ENCODE assay signal across 8 mouse cellular contexts in the genomic region with DNA sequence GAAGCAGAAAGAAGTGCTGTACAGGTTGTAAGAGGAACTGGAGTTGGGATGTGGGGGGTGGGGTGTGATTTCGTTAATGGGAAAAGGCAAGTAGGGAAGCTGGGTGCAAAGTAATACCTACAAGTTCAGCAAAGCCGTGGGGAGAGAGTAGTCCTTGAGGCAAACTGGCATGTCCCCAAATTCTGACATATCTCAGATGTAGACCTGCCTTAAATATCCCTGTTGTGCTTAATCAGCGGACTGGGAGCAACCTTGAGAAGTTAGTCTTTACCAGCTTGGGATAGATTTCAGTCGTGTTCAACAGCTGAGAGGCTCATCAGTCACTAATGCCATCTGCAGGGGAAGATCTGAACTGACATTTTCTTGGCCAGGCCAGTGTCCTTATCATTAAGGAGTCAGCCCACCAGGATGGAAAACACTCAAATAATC. TPM values are rescaled to one million over a fixed set of nuclear protein-coding genes. Genes with fewer than 3 reads are reported as not detected.
DNase-seq lines count a peak whose midpoint lies in the region; ATAC-seq lines count a peak whose summit lies in the region.

No protein-coding gene starts in this region.

- H3K27ac ChIP-seq in midbrain, embryonic 10.5 days (replicated peaks), result peak overlapping the region; percentile 97
- peak overlapping the region; percentile 99; the same call in 1 of the 2 replicates for H3K27ac ChIP-seq in stomach, embryonic 15.5 days

- no peak for ATAC-seq in stomach, embryonic 15.5 days (ENCODE audit: insufficient read depth, low FRiP score, low read depth)

- H3K36me3 ChIP-seq in midbrain, embryonic 10.5 days, result no peaks in the 10 kb centered on the region
- no peaks in the 10 kb centered on the region for H3K36me3 ChIP-seq in stomach, embryonic 15.5 days

- H3K9ac ChIP-seq in stomach, embryonic 15.5 days, result 0 out of 2 replicates have a peak overlapping the region, but pooled peaks have one; percentile 2

- WGBS in midbrain, embryonic 10.5 days, result 33% methylated on average over 4 of the region's 4 CpGs
- WGBS in stomach, embryonic 15.5 days, result 27% methylated on average over 4 of the region's 4 CpGs

- peak overlapping the region; percentile 76 for H3K4me2 ChIP-seq in stomach, embryonic 15.5 days

- H3K4me1 ChIP-seq in midbrain, embryonic 10.5 days, result peaks cover 29% of the 10 kb centered on the region
- peaks cover 24% of the 10 kb centered on the region; the same call in 1 of the 2 replicates for H3K4me1 ChIP-seq in stomach, embryonic 15.5 days

- intact Hi-C loops in heart, postnatal 10 days (cut with DNase I), result loop anchor here (1.0 to 5.0 kb wide), 3 partner anchors 45 to 151 kb away; a partner anchor contains a TSS

- no peaks in the 10 kb centered on the region for H3K27me3 ChIP-seq in midbrain, embryonic 10.5 days (ENCODE audit: low read depth, poor library complexity, severe bottlenecking)
- H3K27me3 ChIP-seq in stomach, embryonic 15.5 days (replicated peaks), result no peaks in the 10 kb centered on the region

- no peaks in the 10 kb centered on the region; the same call in 1 of the 2 replicates for H3K9me3 ChIP-seq in midbrain, embryonic 10.5 days (replicated peaks)
- no peaks in the 10 kb centered on the region for H3K9me3 ChIP-seq in stomach, embryonic 15.5 days

- peak; percentile 50 for DNase-seq in adrenal gland, postnatal 10 days
- DNase-seq in adrenal gland, adult 18-20 months (ENCODE audit: low spot score in 2 of 2), result no peak
- DNase-seq in MEL-GATA-1-ER (ENCODE audit: extremely low read depth, low read depth), result peak; percentile 54
- DNase-seq in embryo, embryonic 11 days, result peak; percentile 62
- peak; percentile 52 to 54 for DNase-seq in heart, postnatal 10 days
- DNase-seq in layer of hippocampus, postnatal 10 days (ENCODE audit: low spot score in 2 of 2), result peak; percentile 34 to 54
- peak; percentile 45 for DNase-seq in midbrain, embryonic 10.5 days (ENCODE audit: low spot score)

- H3K4me3 ChIP-seq in midbrain, embryonic 10.5 days, result peak overlapping the region; percentile 81
- H3K4me3 ChIP-seq in stomach, embryonic 15.5 days (replicated peaks), result peak overlapping the region; percentile 98

RNA-seq across cellular contexts. Expression of a gene that starts 0.3 kb away (rescaled TPM):
- 10 to 100 TPM; 79.6 to 80.6 TPM for total RNA-seq in adrenal gland, postnatal 10 days (2021)
- total RNA-seq in adrenal gland, adult 18-20 months (2021), result 10 to 100 TPM; 67.1 to 70.2 TPM
- total RNA-seq in heart, postnatal 10 days (2021), result 10 to 100 TPM; 93.1 to 98.1 TPM
- 10 to 100 TPM; 96.3 to 98.5 TPM for total RNA-seq in layer of hippocampus, postnatal 10 days (2021)
- 9.3 and 11.8 TPM in 2 replicates for polyA plus RNA-seq in midbrain, embryonic 10.5 days (2016; fragmentation: Nextera tagmentation; extraction: Ambion mirVana)
- polyA plus RNA-seq in stomach, embryonic 15.5 days (2015; fragmentation: Nextera tagmentation; extraction: Ambion mirVana), result 15.8 and 17.0 TPM in 2 replicates

RNA-seq across cellular contexts. Expression of a gene that starts 48.6 kb away (rescaled TPM):
- total RNA-seq in adrenal gland, postnatal 10 days (2021), result not detected
- not detected for total RNA-seq in adrenal gland, adult 18-20 months (2021)
- not detected for total RNA-seq in heart, postnatal 10 days (2021)
- under 1 TPM; 0.30 to 0.80 TPM for total RNA-seq in layer of hippocampus, postnatal 10 days (2021)
- polyA plus RNA-seq in midbrain, embryonic 10.5 days (2016; fragmentation: Nextera tagmentation; extraction: Ambion mirVana), result not detected in 2 replicates
- polyA plus RNA-seq in stomach, embryonic 15.5 days (2015; fragmentation: Nextera tagmentation; extraction: Ambion mirVana), result 0.13 and 0.36 TPM in 2 replicates

Comparison
In these comparisons a context has a peak if more than half of its experiments do, and no peak if none do; other contexts are left out.
1. DNase-seq: peak in adrenal gland, postnatal 10 days (single experiment), MEL-GATA-1-ER (single experiment), embryo, embryonic 11 days (single experiment), heart, postnatal 10 days (2 of 2), layer of hippocampus, postnatal 10 days (2 of 2) and midbrain, embryonic 10.5 days (single experiment); none in adrenal gland, adult 18-20 months (0 of 2).